Mouse (Mus musculus) fibroblast of lung, adult 2 months (primary cell): ENCODE data around the gene Plod3.
"Not testable (repeated sequence)": the region's sequence is repeated elsewhere in the genome, so short reads cannot be mapped to it uniquely, and the experiment has no call there.

Experiments used
- DNase-seq: peaks from one replicate; pipeline ENCODE4 v3.0.0-alpha.2; 2011; ENCODE audit warnings: low read depth

The Plod3 gene

DNA sequence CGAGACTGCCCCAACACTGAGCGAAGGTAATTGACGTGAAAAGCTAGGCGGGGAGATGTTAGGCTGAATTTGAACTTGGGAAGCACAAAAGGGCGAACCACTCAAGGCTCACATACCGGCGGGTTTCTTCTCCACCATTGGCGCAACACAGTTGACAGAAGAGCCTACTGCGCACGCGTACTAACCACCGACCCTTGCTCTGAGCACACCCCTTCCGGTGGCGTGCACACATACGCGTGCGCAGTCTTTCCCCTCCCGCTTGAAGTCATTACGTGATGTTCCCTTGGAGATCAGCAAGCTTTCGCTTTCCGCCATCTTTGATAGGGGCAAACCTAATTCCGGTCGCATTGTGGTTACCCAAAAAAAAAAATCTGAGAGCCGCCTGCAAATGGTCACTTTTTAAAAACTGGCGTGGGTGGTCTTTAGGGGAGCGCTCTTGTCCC lies at the start of gene Plod3:
Plod3 (plus strand) TSS at position 325 of the 443 bp plus-strand sequence.
- DNase-seq = peak; percentile 97

- DNase-seq = no peak
These were observed 49.2 kb upstream of the Plod3 start for GRCm38 (mm10) chr5:136937621-136938020.

GRCm38 (mm10) chr5:136939284-136939683 lies 47.5 kb upstream of the Plod3 start:
- DNase-seq = no peak

DNA sequence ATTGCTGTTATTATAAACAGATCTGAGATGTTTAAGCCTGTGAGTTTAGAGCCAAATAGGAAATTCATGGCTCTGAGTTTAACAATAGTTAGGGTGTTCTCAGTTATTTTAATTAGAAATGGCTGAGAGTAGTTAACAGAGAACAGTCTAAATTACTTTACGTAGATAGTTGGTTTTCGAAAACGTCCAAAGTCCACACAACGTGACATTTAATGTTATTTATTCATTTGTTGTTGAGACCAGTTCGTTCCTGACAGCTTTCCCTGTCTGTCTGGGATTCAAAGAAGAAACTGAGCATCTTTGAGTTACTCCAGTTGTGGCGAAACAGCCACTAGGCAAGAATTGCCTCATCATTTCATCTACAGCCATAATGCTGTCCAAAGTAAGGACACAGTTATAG lies 46.8 kb upstream of the Plod3 start:
- not testable (repeated sequence) for DNase-seq

DNA sequence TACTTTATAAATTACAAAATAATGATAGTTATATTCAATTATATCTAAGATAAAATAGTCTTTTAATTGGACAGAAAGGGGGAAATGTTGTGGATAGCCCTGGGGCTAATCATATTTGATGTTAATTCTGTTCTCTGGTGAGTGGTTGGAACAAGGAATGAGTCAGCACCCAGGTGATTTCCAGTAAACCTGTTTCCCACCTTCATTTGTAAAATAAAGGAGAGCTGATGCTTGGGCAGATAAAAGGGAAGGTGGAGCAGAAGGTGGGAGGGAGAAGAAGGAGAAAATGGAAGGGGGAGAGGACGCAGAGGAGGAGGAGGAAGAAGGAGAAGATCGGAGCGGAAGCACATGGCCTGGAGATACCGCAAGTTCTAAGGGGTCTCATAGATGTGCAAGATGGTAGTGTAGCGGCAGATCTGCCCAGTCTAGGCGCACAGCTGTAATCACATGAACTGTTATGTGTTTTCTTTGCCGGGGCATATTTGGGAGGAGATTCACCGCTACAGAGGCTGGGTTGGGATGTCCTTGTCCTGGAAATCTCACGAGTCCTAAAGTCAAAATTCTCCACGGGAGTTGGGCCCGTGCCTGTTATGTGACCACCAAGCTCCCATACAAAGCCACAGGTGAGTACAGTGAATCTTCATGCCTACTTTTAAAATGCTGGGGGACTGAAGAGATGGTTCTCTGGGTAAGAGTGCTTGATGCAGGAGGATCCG lies 45.8 kb upstream of the Plod3 start:
- DNase-seq = no peak

- no peak for DNase-seq
These were observed 44.0 kb upstream of the Plod3 start for GRCm38 (mm10) chr5:136942781-136943180.

DNA sequence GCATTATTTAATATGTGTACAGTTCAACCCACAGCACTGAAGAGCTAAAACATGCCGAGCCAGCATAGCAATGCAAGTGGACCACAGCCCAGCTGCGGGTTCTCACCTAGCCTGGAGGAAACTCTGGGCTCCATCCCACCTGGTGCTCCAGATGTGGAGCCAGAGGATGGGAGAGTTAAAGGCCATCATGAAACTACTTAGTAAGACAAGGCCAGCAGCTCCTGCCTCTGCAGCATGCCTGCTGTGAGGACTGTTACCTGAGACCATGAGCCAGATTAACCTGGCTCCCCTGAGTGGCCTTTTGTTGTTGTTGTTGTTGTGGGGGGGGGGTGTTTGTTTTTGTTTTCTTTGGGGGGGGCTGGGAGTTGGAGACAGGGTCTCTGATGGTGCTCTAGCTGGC lies 43.4 kb upstream of the Plod3 start:
- DNase-seq = no peak

- DNase-seq = no peak
These were observed 41.7 kb upstream of the Plod3 start for GRCm38 (mm10) chr5:136945084-136945483.

DNA sequence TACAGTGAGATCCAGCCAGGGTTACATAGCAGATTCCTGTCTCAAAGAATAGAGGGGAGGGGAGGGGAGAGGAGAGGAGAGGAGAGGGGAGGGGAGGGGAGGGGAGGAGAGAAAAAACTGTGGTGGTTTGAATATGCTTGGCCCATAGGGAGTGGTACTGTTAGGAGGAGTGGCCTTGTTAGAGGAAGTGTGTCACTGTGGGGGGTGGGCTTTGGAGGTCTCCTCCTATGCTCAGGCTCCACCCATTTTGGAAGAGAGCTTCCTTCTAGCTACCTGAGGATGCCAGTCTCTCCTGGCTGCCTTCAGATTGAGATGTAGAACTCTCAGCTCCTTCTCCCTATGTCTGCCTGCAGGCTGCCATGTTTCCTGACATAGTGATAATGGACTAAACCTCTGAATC lies 38.9 kb upstream of the Plod3 start:
- DNase-seq = no peak

DNA sequence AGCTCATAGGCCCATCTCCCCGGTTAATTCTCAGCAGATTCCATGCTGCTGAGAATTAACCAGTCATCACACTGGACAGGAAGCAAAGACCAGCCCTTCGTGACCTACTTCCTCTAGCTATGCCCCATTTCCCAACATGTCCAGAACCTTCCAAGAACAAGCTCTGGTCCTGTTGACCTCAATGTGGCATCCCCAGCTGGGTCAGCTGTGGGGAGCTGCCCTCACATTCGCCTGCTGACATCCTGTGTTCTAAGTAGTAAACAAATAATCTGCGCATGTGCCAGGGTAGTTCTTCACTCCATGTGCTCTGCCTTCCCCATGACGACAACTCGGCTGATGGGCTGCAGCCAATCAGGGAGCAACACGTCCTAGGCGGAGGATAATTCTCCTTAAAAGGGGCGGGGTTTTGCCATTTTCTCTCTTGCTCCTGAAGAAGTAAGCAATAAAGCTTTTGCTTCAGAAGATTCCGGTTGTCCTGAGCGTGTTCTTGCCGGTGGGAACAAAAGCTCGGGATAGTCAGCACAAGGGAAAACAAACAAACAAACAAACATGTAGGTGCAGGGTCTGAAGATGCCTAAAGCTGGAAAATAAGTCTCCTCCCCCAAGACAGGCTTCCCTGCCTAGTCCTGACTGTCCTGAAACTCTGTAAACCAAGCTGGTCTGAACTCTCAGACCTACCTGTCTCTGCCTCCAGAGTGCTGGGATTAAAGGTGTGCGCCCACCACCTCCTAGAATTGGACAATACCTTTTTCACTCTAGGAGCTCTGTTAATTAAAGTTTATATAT lies 37.1 kb upstream of the Plod3 start:
- DNase-seq = not testable (repeated sequence)

- no peak for DNase-seq
These were observed 36.3 kb upstream of the Plod3 start for GRCm38 (mm10) chr5:136950521-136950920.

DNA sequence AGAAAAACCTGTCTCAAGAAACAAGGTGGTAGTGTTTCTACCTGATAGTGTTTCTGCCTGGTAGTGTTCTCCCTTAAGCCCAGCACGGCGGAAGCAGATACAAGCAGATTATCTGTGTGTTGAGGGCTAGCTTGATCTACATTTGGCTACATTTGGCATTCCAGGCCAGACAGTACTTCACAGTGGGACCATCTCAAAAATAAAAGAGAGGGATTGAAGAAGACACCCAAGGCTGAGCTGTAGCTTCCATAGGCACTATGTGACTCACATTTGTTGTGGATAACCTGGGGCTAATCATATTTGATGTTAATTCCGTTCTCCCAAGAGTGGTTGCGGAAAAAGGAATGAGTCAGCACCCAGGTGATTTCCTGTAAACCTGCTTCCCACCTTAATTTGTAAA lies 34.7 kb upstream of the Plod3 start:
- DNase-seq = no peak

DNA sequence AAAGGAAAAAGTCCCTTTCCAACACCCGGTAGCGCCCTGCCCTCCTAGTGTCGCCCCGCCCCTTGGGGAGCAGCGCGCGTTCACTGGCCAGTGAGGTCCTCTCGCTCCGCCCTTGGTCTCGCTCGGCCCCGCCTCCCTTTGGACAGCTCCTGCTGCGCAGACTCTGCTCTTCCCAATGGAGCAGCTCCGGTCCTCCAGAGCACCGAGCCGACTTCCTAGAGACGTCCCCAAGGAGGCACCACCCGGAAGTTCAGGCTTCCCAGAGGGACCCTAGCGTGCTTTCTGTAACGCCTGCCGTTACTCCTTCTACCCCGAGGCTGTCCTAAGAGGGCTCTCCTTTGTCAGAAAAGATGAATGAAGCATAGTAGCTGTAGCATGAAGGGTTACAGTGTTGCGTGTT lies 33.8 kb upstream of the Plod3 start, which contains the start of gene Fis1:
Fis1 (plus strand) TSS at position 261 of the 400 bp plus-strand sequence.
- peak; percentile 97 for DNase-seq

GRCm38 (mm10) chr5:136953440-136953951 lies 33.3 kb upstream of the Plod3 start:
- peak; percentile 44 for DNase-seq

GRCm38 (mm10) chr5:136955622-136956021 lies 31.2 kb upstream of the Plod3 start:
- no peak for DNase-seq

- DNase-seq = no peak
These were observed 29.6 kb upstream of the Plod3 start for GRCm38 (mm10) chr5:136957250-136957649.

DNA sequence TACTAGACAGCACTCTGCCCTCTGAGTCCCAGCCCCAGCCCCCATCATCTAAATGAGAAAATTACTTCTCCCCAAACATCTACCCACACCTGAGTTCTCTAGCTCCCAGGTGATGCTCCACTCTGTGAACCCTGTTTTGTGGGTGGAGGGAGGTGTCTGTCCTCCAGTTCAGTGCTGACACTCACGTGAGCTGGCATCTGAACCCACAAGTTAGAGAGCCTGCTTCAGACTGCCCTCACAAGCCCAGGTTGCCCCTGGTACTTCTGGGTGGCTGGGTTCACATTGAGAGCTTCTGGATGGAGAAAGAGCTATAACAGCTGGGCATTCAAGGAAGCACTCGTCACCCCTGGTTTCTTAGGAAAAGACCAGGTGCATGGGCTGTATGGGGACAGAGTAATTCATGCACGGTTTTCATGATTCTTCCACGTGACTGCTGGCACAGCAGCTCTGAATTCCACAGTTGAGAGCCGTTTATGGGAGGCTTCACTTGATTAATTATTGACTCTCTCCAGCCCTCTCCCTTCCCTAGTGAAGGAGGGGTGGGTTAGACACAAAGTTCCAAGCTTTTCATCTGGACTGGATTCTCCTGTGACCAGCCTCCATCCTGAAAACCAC lies 27.7 kb upstream of the Plod3 start:
- no peak for DNase-seq

- DNase-seq = no peak
These were observed 26.8 kb upstream of the Plod3 start for GRCm38 (mm10) chr5:136960053-136960452.

DNA sequence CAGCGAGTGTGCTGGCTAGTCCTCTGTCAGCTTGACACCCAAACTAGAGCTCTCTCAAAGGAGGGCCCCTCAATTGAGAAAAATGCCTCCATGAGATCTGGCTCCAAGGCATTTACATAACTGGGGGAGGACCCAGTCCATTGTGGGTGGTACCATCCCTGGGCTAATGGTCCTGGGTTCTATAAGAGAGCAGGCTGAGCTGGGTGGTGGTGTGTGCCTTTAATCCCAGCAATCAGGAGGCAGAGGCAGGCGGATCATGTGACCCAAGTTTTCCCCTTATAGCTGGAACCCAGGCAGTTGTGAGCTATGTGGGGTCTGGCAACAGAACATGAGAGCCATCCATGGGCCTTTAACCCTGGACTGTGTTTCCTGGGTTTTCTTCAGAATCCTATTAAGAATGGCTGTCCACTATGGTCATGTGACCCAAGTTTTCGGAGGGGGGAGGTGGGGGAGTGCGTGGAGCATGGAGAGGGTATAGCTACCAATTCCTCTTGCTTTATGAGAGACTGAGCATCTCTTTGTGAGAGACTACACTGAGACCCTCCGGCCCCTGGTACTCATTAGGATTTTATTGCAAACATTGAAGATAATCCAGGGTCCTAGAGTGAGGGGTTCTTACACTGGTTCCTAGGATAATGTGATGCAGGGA lies 25.4 kb upstream of the Plod3 start:
- no peak for DNase-seq

GRCm38 (mm10) chr5:136961983-136962461 lies 24.8 kb upstream of the Plod3 start:
- DNase-seq = peak; percentile 87

DNA sequence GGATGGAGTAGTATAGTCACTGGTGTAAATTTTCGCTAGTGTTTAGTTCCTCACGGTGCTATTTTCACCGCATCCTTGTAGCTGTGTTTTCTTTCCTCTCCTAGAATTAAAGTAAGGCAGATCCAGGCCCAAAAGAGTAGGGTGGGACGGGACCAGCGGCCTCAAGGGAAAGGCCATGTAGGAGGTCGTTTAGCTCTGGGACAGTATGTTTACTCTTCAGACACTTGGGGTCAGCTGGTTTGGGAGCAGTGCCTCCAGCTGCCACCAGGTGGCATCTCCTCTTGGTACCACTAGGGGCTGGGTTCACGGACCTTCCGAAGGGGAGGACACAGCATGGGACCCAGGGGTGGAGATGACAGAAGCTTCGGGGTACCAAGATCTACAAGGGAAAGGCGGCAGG lies 24.3 kb upstream of the Plod3 start:
- DNase-seq = peak; percentile 46

- DNase-seq = no peak
These were observed 23.8 kb upstream of the Plod3 start for GRCm38 (mm10) chr5:136962966-136963540.
